Mouse (Mus musculus): ENCODE data around the gene Cd59b. TPM values are rescaled to one million over a fixed set of nuclear protein-coding genes. Genes with fewer than 3 reads are reported as not detected.
"Not testable (repeated sequence)": the region's sequence is repeated elsewhere in the genome, so short reads cannot be mapped to it uniquely, and the experiment has no call there.

Cd59b gene
- total RNA-seq, 2 experiments from 2014 or later, result 0.63 to 1.2 TPM

GRCm38 (mm10) chr2:104038236-104038635, 31.4 kb upstream of the Cd59b start:
- no peak for TF ChIP-seq CTCF (IDR thresholded peaks at IDR 0.05)
- intact Hi-C loops (cut with DNase I), result loop anchor here (10.0 kb wide), 2 partner anchors 387 to 547 kb away; no protein-coding TSS in a partner anchor
- Histone ChIP-seq H3K27ac (no peak overlapping the region), H3K4me3 (no peak overlapping the region)
- no peak for DNase-seq (ENCODE audit: extremely low spot score in 1 of 2, low spot score in 2 of 2)

GRCm38 (mm10) chr2:104041632-104042031, 28.0 kb upstream of the Cd59b start:
- no peak for TF ChIP-seq CTCF (IDR thresholded peaks at IDR 0.05)

GRCm38 (mm10) chr2:104042766-104043165, 26.9 kb upstream of the Cd59b start:
- Histone ChIP-seq H3K4me3 (no peak overlapping the region), H3K27ac (no peak overlapping the region)
- DNase-seq (ENCODE audit: extremely low spot score in 1 of 2, low spot score in 2 of 2), result no peak
- intact Hi-C loops (cut with DNase I), result no loop called here
- TF ChIP-seq CTCF (IDR thresholded peaks at IDR 0.05), result no peak

More at GRCm38 (mm10) chr2:104041632-104042031, 28.0 kb upstream of the Cd59b start:
- DNase-seq (ENCODE audit: extremely low spot score in 1 of 2, low spot score in 2 of 2), result no peak
- Histone ChIP-seq H3K27ac (no peak overlapping the region), H3K4me3 (no peak overlapping the region)
- intact Hi-C loops (cut with DNase I), result no loop called here

- no peak overlapping the region for H3K27ac ChIP-seq
- H3K4me3 ChIP-seq, result no peak overlapping the region
- DNase-seq (ENCODE audit: extremely low spot score in 1 of 2, low spot score in 2 of 2), result no peak
- intact Hi-C loops (cut with DNase I), result no loop called here
- TF ChIP-seq CTCF (IDR thresholded peaks at IDR 0.05), result no peak
Observed at GRCm38 (mm10) chr2:104043624-104044478, 25.8 kb upstream of the Cd59b start.

- no peak overlapping the region for H3K27ac ChIP-seq
- no peak for TF ChIP-seq CTCF (IDR thresholded peaks at IDR 0.05)
- intact Hi-C loops (cut with DNase I), result no loop called here
Observed at GRCm38 (mm10) chr2:104044479-104045080, 25.1 kb upstream of the Cd59b start.

GRCm38 (mm10) chr2:104058381-104058780, 11.3 kb upstream of the Cd59b start:
- intact Hi-C loops (cut with DNase I), result loop anchor here (10.0 kb wide), 1 partner anchor 376 kb away; no protein-coding TSS in a partner anchor
- Histone ChIP-seq H3K4me3 (no peak overlapping the region), H3K27ac (no peak overlapping the region)
- DNase-seq (ENCODE audit: extremely low spot score in 1 of 2, low spot score in 2 of 2), result no peak
- no peak for TF ChIP-seq CTCF (IDR thresholded peaks at IDR 0.05)

More at GRCm38 (mm10) chr2:104044479-104045080, 25.1 kb upstream of the Cd59b start:
- DNase-seq (ENCODE audit: extremely low spot score in 1 of 2, low spot score in 2 of 2), result no peak
- no peak overlapping the region for H3K4me3 ChIP-seq

- H3K27ac ChIP-seq, result no peak overlapping the region
- intact Hi-C loops (cut with DNase I), result loop anchor here (10.0 kb wide), 1 partner anchor 376 kb away; no protein-coding TSS in a partner anchor
- TF ChIP-seq CTCF (IDR thresholded peaks at IDR 0.05), result no peak
- H3K4me3 ChIP-seq, result no peak overlapping the region
- DNase-seq (ENCODE audit: extremely low spot score in 1 of 2, low spot score in 2 of 2), result no peak
Observed at GRCm38 (mm10) chr2:104058954-104059353, 10.7 kb upstream of the Cd59b start.

GRCm38 (mm10) chr2:104059786-104060185, 9.9 kb upstream of the Cd59b start:
- intact Hi-C loops (cut with DNase I), result loop anchor here (10.0 kb wide), 1 partner anchor 375 kb away; no protein-coding TSS in a partner anchor
- DNase-seq (ENCODE audit: extremely low spot score in 1 of 2, low spot score in 2 of 2), result no peak

GRCm38 (mm10) chr2:104060996-104061395, 8.7 kb upstream of the Cd59b start:
- TF ChIP-seq CTCF (IDR thresholded peaks at IDR 0.05), result no peak
- intact Hi-C loops (cut with DNase I), result no loop called here
- Histone ChIP-seq H3K4me3 (no peak overlapping the region), H3K27ac (peak overlapping the region; percentile 8; the same call in 1 of the 2 replicates)
- no peak for DNase-seq (ENCODE audit: extremely low spot score in 1 of 2, low spot score in 2 of 2)

More at GRCm38 (mm10) chr2:104059786-104060185, 9.9 kb upstream of the Cd59b start:
- Histone ChIP-seq H3K4me3 (no peak overlapping the region), H3K27ac (peak overlapping the region; percentile 38; the same call in 1 of the 2 replicates)
- TF ChIP-seq CTCF (IDR thresholded peaks at IDR 0.05), result no peak

- no peak for DNase-seq (ENCODE audit: extremely low spot score in 1 of 2, low spot score in 2 of 2)
- intact Hi-C loops (cut with DNase I), result no loop called here
- TF ChIP-seq CTCF (IDR thresholded peaks at IDR 0.05), result no peak
- Histone ChIP-seq H3K27ac (no peak overlapping the region), H3K4me3 (no peak overlapping the region)
Observed at GRCm38 (mm10) chr2:104062665-104063064, 7.0 kb upstream of the Cd59b start.

- no peak for TF ChIP-seq CTCF (IDR thresholded peaks at IDR 0.05)
- intact Hi-C loops (cut with DNase I), result no loop called here
- no peak for DNase-seq (ENCODE audit: extremely low spot score in 1 of 2, low spot score in 2 of 2)
Observed at GRCm38 (mm10) chr2:104064152-104064551, 5.5 kb upstream of the Cd59b start.

GRCm38 (mm10) chr2:104065526-104065925, 4.1 kb upstream of the Cd59b start, which contains the start of gene Gm10912:
Gene Gm10912, plus strand, starts transcription at chr2:104065826.
- H3K4me3 ChIP-seq; intact Hi-C loops (cut with DNase I); DNase-seq (ENCODE audit: extremely low spot score in 1 of 2, low spot score in 2 of 2); H3K27ac ChIP-seq: not testable (repeated sequence)

More at GRCm38 (mm10) chr2:104064152-104064551, 5.5 kb upstream of the Cd59b start:
- no peak overlapping the region for H3K27ac ChIP-seq
- no peak overlapping the region for H3K4me3 ChIP-seq

GRCm38 (mm10) chr2:104068450-104068849, 1.2 kb upstream of the Cd59b start, which contains the start of gene Gm10799:
Gene Gm10799, minus strand, starts transcription at chr2:104068550.
- intact Hi-C loops (cut with DNase I), result loop anchor here (1.0 kb wide), 1 partner anchor 27 kb away; the partner anchor contains the start of gene Cd59a
- not testable (repeated sequence) for H3K4me3 ChIP-seq; DNase-seq (ENCODE audit: extremely low spot score in 1 of 2, low spot score in 2 of 2); H3K27ac ChIP-seq

- DNase-seq (ENCODE audit: extremely low spot score in 1 of 2, low spot score in 2 of 2); H3K27ac ChIP-seq; intact Hi-C loops (cut with DNase I); H3K4me3 ChIP-seq: not testable (repeated sequence)
Observed at GRCm38 (mm10) chr2:104078285-104078684, 8.6 kb downstream of the Cd59b start.

- H3K4me3 ChIP-seq; intact Hi-C loops (cut with DNase I); H3K27ac ChIP-seq; DNase-seq (ENCODE audit: extremely low spot score in 1 of 2, low spot score in 2 of 2): not testable (repeated sequence)
Observed at GRCm38 (mm10) chr2:104081436-104082050, 11.9 kb downstream of the Cd59b start.

Measured in left cerebral cortex, adult 2 months (tissue).